Mouse (Mus musculus): Measurements from ENCODE around the gene Gatad1. TPM values are rescaled to one million over a fixed set of nuclear protein-coding genes. Genes with fewer than 3 reads are reported as not detected.
A peak's percentile ranks its signal among the peaks of the same experiment; 100 is the strongest.
"Not testable (repeated sequence)": the region's sequence is repeated elsewhere in the genome, so short reads cannot be mapped to it uniquely, and the experiment has no call there.

Gene Gatad1
- 10 to 100 TPM; 70.8 to 78.5 TPM for total RNA-seq (2021)
- long read RNA-seq, experiment 1, transcript Gatad1-201 (5 exons, 2,545 nt): major isoform, 37 of 79 reads
- long read RNA-seq, experiment 1, transcript Gatad1-202 (4 exons, 1,278 nt): minor isoform, 5 of 79 reads
- long read RNA-seq, experiment 1, partial matches to known transcripts: 12 of 79 reads
- long read RNA-seq, experiment 1, other reads (novel, unspliced or antisense): 25 of 79 reads
- long read RNA-seq, experiment 2, transcript Gatad1-202 (4 exons, 1,278 nt): minor isoform, 6 of 73 reads
- long read RNA-seq, experiment 2, transcript Gatad1-201 (5 exons, 2,545 nt): major isoform, 33 of 73 reads
- long read RNA-seq, experiment 2, partial matches to known transcripts: 12 of 73 reads
- long read RNA-seq, experiment 2, other reads (novel, unspliced or antisense): 22 of 73 reads

- no peak for DNase-seq
These were observed at the start of gene Gatad1 for GRCm38 (mm10) chr5:3657085-3657484. Gene Gatad1, minus strand, starts transcription at chr5:3657185.

GRCm38 (mm10) chr5:3702180-3702579 lies 45.2 kb upstream of the Gatad1 start:
- DNase-seq: no peak

- DNase-seq: no peak
These were observed 43.0 kb upstream of the Gatad1 start for GRCm38 (mm10) chr5:3700025-3700424.

- DNase-seq: no peak
These were observed 39.0 kb upstream of the Gatad1 start for GRCm38 (mm10) chr5:3696031-3696430.

GRCm38 (mm10) chr5:3695191-3695590 lies 38.2 kb upstream of the Gatad1 start:
- DNase-seq: no peak

- no peak for DNase-seq
These were observed 36.0 kb upstream of the Gatad1 start for GRCm38 (mm10) chr5:3692956-3693355.

GRCm38 (mm10) chr5:3691283-3691682 lies 34.3 kb upstream of the Gatad1 start:
- no peak for DNase-seq

- DNase-seq: no peak
These were observed 31.3 kb upstream of the Gatad1 start for GRCm38 (mm10) chr5:3688298-3688697.

- no peak for DNase-seq
These were observed 13.1 kb upstream of the Gatad1 start for GRCm38 (mm10) chr5:3669938-3670554.

- DNase-seq: no peak
These were observed 9.6 kb upstream of the Gatad1 start for GRCm38 (mm10) chr5:3666585-3666984.

GRCm38 (mm10) chr5:3665225-3665624 lies 8.2 kb upstream of the Gatad1 start:
- no peak for DNase-seq

- no peak for DNase-seq
These were observed 3.2 kb downstream of the Gatad1 start for GRCm38 (mm10) chr5:3653801-3654200.

- DNase-seq: not testable (repeated sequence)
These were observed 3.9 kb downstream of the Gatad1 start for GRCm38 (mm10) chr5:3652903-3653575.

GRCm38 (mm10) chr5:3651621-3652020 lies 5.4 kb downstream of the Gatad1 start:
- no peak for DNase-seq

- no peak for DNase-seq
These were observed 6.1 kb downstream of the Gatad1 start, which contains the start of gene Tmbim7 for GRCm38 (mm10) chr5:3650881-3651280. Gene Tmbim7, plus strand, starts transcription at chr5:3651181.

GRCm38 (mm10) chr5:3648849-3649210 lies 8.2 kb downstream of the Gatad1 start:
- DNase-seq: no peak

GRCm38 (mm10) chr5:3648206-3648848 lies 8.7 kb downstream of the Gatad1 start:
- no peak for DNase-seq

- peak; percentile 92 for DNase-seq
These were observed 9.3 kb downstream of the Gatad1 start for GRCm38 (mm10) chr5:3647708-3648121.

GRCm38 (mm10) chr5:3646991-3647707 lies 9.8 kb downstream of the Gatad1 start:
- no peak for DNase-seq

GRCm38 (mm10) chr5:3646539-3646938 lies 10.4 kb downstream of the Gatad1 start:
- no peak for DNase-seq

- DNase-seq: no peak
These were observed 11.7 kb downstream of the Gatad1 start for GRCm38 (mm10) chr5:3645326-3645725.

- no peak for DNase-seq
These were observed 12.4 kb downstream of the Gatad1 start for GRCm38 (mm10) chr5:3644621-3645020.
